Mouse (Mus musculus) kidney, adult 2 months (tissue): ENCODE data around the gene Slc4a3.

Experiments
- CTCF ChIP-seq: fragments of 200-500 bp; conservative IDR thresholded peaks from 2 replicates; pipeline ENCODE4 v1.5.1; 2011; ENCODE audit warnings: low read depth, mild to moderate bottlenecking, control low read depth, low read length, moderate library complexity, mixed read lengths; ENCODE audit not compliant: insufficient read depth, insufficient read length
- POLR2A ChIP-seq: fragments of 200-500 bp; IDR thresholded peaks from one replicate; pipeline ENCODE4 v1.6.1; 2011; ENCODE audit warnings: low read depth, low read length, control low read depth

DNA sequence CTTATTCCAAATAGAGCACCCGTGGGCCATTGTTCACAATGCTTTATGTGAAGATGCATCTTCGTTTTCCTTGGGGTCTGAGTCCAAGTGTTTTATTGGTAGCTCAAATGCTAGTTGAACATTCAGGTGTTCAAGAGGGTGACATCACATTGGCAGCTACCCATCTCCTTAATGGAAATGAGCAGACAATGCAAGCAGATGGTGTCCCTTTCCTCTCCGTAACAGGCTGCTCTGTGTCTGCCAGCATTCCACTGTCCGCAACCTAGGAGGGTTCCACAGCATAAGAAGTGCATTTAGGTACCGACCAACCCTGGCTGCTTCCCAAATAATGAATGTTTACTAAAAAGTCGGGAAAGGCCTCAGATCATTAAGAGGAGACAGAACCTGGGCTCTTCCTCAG lies 26.7 kb downstream of the Slc4a3 start:
- no peak for TF ChIP-seq CTCF
- TF ChIP-seq POLR2A = no peak
